Mouse (Mus musculus) natural killer cell, adult 2 months (primary cell): ENCODE data around the gene Arglu1.

ENCODE experiments used
- DNase-seq, 2 experiments: peaks; one replicate each; pipeline ENCODE4 v3.0.0; 2022; ENCODE audit warnings: low spot score in 2 of 2

Gene Arglu1

DNA sequence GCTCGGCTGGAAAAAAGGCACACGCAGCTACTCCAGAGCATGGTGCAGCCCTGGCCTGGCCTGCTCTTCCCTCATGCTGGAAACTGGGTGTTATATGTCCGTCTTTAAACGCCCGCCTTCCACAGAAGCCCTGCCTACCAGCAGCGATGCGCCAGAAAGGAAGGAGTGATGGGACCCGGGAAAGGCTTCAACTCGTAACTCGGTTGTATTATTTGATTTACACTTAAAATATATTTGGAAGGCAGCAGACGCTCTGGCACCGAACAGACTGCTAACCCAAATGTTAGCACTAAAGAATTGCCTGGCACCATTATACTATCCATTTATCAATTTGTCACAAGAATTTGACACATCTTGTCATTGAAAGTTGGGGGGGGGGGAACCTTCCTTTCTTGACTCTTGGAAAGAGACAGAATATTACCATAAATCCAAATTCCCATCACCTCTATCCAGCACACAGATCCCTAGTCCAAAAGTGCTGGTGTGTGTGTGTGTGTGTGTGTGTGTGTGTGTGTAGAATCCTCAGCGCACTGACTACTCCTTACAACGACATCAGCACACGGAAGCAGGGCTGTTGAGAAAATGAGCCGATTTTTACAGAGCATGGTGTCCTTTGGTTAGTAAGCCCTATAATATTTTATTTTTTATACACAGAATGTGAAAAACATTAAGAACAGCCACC is 68.9 kb downstream of the Arglu1 start:
- DNase-seq: no peak

GRCm38 (mm10) chr8:8620536-8620935 is 69.8 kb downstream of the Arglu1 start:
- DNase-seq: no peak

GRCm38 (mm10) chr8:8619221-8620194 is 70.8 kb downstream of the Arglu1 start:
- DNase-seq: no peak
